Mouse (Mus musculus) urinary bladder, postnatal 10 days (tissue): ENCODE measurements around the gene Eogt.

ENCODE experiments used
- DNase-seq: peaks from one replicate; pipeline ENCODE4 v3.0.0; 2022; ENCODE audit warnings: low spot score

Gene Eogt

DNA sequence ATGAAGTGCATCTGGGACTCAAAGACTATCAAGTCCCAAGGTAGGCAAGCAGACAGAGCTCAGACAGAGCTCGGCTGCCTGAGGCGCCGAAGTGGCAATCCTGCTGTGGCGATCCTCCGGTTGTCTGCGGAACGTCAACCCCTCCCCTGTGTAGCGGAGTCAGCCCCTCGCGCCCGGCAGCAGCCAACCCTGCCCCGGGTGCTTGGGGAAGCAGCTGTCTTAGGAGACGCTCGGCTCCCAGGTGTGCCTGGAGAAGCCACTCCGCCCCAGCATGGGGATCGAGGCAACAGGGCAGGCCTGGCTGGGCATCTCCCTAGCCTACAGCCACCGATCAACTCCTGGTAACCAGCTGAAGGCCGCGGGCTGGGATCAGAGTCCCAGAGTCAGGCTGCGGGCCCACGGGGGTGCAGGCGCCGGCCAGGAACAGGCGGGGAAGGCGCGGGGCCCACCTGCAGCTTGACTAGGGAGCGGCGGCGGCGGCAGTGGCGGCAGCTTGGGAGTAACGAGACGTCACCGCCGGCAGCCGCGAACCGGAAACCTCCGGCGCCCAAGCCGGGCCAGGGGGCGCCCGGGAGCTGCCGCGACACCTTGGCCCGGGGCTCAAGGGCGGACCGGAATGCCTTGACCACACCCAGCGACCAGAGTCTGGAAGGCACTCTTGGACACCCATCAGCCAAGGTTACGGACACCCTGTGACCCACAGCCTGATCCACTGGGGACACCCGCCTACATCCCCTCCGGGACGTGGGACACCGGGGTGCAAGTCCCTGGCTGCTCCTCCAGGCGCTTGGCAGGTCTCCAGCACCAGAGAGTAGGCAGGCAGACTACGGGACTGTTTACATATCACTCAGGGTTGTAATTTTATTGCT is at the start of gene Eogt:
Gene Eogt, minus strand, starts transcription at position 800 of the 869 bp plus-strand sequence.
- peak; percentile 18 for DNase-seq

DNA sequence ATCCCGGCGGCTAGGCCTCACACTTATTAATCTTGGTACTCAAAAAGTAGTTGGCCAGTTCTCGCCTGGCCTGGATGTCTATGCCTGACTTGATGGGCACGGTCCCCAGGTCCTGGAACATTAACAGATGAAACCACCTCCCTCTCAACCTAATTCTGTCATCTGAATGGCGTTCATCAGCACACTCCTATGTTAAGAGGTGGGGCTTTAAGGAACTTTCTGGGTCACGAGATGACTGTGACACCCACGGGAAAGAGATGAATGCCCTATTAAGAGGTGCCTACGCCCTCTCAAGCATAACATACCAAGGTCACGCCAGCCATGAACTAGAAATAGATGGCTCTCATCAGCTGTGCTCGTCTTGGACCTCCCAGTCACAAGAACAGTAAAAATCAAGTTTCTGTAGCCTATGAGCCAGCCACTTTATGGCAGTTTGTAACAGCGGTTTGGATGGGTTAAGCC is 30.4 kb upstream of the Eogt start:
- no peak for DNase-seq

DNA sequence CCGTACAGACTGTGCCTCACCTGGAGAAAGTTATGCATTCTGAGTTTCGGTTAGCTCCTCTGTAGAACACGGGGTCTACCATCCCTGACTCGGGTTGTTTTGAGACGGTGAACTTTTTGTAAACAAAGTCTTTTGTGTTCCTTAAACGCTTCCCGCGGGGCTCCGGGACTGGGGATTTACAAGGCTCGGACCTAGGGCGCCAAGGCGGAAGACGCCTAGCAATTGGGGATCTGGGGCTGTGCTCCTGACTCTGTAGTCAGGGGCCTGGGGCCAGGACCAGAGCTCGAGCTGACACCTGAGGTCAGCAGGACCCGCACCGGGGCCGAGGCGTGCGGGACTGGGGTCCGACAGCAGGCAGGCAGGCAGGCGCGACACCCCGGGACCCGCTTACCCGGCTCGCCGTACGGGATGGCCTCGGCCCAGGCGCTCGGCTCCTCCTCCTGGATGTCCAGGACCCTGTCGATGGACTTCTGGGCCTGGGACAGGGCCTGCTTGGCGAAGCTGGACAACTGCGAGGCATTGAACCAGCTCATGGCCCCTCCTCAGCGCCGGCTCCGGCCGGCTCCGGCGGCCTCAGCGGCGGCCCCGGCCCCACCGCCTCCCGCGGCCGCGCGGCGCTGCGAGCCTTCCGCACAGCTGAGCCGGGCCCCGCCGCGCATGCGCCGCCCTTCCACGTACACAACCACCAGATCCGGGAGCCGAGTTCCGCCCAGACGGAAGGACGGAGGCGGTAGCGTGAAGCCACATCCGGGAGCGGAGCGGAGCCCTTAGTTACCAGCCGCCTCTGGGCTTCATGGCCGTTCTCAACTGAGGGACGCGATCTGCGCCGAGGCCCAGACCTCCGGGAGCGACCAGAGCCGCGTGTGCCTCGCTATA is 29.7 kb upstream of the Eogt start, which contains the start of gene Tmf1:
Gene Tmf1, minus strand, starts transcription at position 632 of the 876 bp plus-strand sequence.
- DNase-seq, result peak; percentile 83

DNA sequence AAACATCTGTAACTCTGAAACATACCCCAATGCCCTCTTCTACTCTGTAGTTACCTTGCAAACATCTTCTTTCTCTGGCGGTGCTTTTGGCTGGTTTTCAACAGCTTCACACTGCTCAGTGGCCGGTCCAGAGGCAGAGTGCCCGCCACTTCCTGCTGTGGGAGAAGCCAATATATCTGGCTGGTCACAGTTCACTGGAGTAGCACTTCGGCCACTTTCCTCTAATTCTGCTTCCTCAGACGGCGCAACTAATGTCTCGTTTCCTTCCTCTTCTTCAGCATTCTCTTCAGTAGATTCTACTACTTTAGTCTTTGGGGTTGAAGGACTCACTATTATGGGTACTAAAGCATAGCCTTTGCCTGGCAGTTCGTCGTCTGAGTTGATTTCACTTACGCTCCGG is 26.7 kb upstream of the Eogt start:
- no peak for DNase-seq

DNA sequence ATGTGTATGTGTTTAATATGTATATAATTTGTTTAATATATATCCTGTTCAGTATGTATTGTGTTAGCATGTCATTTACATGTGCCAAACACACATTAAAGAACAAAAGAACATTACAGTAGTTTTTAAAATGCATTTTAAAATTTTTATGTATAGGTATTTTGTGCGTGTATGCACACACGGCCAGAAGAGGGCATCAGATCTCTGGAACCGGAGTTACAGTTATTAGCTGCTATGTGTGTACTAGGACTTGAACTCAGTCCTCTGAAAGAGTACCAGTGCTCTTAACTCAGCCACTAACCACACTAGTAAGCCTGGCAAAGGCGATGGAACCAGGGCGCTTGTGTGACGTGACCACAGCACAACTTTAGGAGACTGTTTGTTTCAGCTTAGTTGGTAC is 1.2 kb upstream of the Eogt start:
- no peak for DNase-seq

DNA sequence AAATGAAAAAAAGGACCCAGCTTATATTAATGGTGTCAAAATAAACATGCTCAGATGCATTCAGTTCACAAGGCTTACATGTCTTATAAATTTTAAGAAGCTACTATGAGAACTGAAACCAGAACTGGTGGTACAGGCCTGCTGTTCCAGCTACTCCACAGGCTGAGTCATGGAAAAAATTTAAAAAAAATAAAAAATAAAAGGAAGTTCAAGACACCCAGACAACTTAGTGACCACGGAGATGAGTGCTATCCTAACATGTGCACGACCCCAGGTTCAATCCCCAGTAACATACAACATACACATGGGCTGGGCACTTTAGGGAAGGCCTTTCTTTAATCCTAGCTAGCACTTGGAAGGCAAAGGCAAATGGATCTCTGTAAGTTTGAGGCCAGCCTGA is 739 bp upstream of the Eogt start:
- no peak for DNase-seq

DNA sequence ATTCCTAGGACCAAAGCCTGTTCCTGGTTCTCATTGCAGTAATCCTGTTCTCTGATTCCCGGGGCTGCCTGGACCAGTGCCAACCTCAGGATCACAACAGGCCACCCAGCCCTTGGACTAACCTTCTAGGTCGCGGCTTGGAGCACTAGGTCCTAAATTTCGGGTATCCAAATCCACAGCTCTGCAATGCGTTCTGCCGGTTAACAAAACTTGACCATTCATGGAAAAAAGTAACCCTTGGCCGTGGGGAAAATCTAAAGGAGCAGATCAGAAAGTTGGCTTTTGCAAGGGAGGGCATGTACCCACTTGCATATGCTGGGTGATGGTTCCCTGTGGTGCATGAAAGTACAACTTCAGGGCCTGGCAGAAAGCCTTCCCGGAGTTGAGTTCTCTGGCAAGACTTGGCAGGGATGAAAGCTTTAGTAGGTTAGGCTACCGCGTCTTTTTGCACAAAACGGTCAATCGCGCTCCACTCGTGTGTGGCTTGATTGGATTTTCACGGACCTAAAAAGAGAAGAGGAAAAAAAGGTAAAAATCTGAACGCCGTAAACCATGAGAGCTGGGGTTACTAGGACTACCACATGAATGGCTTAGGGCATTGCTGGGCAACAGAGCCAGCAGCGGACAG is 1.1 kb downstream of the Eogt start:
- DNase-seq, result no peak

DNA sequence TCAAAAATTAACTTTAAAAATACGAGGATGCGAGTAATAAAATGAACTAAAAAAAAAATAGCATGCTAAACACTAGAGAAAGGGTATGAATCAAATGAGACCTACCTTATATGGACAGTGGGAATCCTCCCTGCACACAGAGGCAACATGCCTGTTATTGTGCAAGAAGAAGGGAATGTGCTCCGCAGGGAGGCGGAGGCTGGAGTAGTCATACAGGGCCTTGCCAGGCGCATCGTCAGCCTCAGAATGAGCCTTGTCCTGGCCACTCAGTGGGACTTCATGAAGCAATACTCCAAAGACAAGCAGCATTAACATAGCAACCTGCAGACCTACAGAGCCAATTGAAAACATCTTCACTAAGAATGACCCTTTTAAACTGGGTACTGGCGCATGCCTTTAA is 3.8 kb downstream of the Eogt start:
- DNase-seq, result no peak

DNA sequence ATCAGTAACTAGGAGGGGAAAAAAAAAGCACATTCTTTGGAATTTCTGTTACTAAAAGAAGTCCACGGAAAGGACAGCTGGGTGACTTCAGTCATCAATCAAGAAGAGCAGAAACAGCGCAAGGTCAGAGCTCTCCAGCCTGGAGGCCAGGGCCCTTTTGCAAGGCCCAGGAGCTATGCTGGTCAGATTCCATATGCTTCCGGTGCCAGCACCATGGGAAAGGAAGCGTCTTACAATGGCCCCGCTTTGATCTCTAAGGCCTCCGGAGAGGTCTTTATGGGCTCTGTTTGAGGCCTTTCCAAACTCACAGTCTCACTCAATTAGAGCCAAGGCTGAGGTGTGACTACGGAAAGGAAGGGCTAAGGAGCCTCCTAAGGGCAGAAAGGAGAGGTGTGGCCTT is 4.6 kb downstream of the Eogt start:
- DNase-seq, result no peak

DNA sequence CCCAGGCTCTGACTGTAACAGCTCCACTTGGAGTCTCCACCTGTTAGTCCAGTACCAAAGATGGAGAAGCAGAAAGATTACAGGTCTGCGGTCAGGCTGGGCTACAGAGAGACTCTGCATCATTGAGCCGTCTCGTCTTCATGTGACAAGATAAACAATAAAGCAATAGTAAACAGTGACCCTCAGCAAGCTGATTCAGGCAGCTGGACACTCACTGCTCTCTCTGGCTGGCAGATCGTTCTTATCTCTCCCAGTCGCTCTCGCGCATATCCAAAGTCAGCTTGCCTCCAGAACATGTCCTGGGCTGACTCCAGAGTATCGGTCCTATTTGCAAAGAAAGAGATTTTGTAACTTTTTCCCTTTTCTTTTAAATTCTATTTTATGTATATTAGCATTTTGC is 6.4 kb downstream of the Eogt start:
- DNase-seq, result no peak

DNA sequence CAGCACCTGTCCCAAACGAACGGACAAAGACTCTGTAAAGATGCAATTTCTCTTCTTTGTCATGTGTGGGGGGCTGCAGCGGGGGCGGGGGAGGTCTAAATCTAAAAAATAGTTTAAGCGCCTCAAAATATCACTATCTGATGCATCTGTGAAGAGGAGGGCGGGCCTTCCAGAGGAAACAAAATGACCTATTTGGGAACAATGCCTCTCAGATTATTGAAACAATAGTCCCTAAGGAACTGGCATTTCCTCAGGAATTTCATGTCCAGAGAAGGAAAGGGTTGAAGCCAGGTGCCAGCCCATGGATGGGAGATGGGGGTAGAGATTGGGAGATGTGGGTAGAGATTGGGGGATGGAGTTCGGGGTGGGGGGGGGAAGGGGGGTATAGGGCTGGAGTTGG is 7.2 kb downstream of the Eogt start:
- no peak for DNase-seq

DNA sequence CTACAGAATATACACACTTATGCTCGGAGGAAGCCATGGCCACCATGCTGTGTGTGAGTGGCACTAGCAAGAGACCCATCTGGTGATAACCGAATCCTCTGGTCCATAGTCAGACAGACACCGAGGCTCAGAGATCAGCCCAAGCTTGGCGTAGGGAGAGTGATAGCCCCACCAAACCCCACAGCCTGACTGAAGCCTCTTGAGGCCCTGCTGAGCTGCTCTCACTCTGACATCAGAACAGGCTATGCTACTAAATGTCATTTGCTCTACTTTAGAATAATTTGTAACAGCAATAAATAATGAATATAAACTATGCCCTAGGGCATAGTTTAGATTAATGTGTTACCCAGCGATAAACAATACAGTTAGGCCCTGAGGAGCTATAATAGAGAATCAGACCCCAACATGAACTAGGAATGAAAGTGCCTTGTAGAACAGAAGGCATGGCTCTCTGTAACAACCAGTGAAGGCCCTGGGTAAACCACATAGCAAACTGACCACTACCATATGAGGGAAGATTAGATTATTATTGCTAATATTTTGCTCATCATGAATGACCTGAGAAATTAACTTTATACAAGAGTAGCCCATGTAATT is 16.2 kb downstream of the Eogt start:
- no peak for DNase-seq

DNA sequence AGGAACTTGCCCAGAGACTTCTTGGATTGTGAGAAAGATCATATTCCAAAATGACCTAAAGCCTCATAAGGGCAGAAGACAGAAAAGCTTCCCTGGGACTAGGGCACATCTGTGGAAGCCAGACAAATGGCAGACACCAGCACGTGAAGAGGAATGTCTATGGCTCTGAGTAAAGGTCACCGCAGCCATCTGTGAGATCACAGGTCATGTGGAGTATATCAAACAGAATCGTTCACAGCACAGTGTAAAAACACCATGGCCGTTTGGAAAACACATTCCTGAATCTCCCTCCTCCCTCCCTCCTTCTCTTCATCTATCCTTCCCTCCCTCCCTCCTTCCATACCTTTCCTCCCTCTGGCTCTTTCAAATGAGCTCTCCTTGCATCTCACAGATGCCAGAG is 17.2 kb downstream of the Eogt start:
- no peak for DNase-seq

DNA sequence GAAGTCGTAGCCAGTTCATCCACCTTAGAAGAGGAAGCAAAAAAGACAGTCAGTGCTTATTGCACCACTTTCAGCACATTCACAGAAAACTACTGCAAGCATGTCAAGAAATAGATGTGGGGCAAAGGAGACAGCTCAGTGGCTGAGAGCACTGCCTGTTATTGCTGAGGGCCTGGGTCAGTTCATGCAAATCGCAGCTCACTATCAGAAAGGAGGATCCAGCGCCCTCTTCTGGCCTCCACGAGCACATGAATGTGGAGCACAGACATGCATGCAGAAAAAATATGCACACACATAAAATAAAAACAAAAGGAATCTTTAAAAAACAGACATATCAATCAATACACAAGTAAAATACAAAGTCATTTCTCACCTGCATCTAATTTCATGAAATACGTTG is 18.0 kb downstream of the Eogt start:
- no peak for DNase-seq

DNA sequence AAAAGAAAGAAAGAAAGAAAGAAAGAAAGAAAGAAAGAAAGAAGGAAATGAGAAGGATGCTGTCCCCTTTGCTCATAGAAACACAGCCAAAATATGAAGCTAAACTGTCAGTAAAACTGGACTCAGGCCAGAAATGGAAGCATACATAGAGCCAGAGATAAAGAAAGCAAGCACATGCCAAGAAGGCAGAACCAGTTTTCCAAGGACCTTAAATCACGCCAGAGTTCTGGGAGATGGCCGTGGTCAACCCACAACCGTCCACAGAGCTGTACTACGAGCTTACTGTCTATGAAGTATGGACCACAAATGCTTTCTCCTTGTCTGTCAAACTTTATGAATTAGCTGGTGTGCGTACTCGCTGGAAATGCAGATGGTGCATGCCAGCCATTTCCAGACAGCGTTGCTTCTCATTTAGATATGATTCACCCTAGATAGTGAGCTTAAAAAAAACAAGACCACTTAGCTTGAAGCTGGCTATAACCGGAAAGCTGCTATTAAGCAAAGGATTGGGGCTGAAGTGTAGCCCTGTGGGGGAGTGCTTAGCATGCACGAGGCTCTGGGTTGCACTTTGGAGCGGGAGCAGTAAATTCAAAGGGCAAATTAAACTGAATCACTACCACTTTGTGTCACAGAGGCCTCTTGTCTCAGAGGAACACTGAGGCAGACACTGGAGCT is 24.5 kb downstream of the Eogt start:
- DNase-seq, result no peak

DNA sequence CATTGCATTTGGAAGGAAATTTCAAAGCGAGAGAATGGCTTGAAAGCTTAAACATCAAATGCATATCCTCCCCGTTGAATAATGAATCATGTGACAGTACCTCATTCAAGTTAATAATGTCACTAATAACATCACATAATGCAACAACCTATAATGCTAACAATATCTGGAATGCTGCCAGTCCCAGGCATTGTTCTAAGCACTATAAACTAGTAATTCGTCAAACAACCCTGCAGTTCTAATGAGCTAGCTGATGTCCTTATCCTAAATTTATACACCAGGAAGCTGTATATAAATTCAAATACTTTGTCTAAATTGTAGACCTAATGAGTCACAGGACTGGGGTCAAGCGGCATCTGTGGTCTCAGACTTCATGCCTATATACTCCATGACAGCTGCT is 28.1 kb downstream of the Eogt start:
- DNase-seq, result no peak

DNA sequence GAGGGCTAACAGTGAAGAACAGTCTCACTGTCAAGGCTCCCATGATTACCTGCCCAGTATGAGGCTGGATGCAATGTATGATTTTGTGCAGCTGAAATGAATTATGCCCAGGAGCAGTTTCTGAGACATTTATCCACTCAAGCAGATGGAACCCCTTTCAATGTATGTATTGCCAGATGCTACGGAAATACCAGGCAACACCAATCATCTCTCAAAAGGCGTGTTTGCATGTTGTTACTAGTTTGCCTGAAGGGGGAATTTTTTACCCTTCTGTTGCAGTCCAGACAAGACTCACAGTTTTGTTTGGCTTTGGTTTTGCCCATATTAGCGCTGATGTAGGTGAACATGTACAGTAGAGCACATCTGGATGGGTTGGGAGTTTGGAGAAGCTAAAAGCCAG is 30.7 kb downstream of the Eogt start:
- no peak for DNase-seq

DNA sequence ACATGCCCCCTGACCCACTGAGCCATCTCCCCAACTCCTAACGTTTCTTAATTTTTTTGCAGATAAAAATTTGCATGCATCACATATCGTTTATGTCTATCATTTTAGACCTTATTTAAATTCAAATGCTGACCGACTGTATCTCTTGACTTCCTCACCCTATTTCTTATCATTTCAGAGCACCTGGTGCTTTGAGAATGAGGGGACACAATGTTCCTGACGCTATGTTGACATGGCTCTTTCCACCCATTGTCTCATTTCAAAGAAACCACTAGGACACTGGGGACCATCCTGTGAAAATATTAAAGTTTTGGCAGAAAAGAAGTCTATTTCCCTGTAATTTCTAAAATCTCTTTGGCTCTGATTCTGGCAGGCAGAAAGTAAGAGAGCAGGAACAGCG is 32.1 kb downstream of the Eogt start:
- DNase-seq, result no peak

DNA sequence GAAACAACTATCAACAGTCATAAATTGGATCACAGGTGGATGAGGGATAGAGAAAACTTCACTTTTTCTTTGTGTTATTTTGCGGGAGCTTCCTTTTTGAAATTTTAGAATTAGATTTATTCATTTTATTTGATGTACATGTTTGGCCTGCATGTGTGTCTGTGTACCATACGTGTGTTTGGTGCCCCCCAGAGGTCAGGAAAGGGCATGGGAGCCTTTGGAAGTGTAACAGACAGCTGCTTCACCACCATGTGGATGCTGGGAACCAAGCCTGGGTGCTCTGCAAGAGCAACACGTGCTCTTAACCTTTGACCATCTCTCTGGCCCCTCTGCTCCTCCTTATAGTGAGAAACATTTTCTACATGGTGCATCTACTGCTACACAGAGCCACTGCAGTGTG is 34.2 kb downstream of the Eogt start:
- DNase-seq, result no peak

DNA sequence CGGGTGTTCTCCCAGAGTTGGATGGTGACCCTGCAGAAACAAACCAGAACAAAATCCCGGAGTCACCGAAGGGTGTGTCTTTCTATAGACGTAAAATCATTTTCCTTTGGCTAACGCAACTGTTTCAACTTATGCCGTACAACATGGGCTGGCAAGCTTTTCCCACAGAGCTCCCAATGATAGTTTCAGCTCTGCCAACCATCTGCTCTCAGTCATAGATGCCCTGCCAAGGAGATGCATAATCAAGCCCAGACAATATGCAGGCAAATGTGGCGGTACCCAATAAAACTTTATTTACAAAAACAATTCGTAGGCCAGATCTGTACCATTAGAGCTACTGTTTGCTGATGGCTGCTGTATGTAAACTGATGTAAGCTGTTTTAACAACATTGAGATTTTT is 36.8 kb downstream of the Eogt start:
- DNase-seq, result no peak

DNA sequence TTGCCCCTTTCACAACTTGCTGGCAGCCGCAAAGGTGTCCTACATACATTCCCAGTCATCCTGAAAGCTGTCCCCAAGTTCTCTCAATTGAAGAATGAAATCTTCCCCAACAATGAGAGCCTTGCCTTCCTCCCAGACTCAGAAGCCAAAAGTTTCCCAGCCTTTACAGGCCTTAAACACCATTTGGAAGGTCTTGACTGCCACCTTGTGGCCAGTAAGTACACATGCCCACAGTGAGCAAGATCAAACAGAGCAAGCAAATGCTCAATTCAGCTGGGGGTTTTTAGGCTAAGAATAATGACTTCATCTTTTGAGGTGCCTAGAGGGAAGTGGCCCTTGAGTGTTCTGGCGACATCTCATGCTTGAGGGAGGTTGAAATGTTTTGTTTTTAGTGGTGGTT is 42.2 kb downstream of the Eogt start:
- DNase-seq, result no peak

DNA sequence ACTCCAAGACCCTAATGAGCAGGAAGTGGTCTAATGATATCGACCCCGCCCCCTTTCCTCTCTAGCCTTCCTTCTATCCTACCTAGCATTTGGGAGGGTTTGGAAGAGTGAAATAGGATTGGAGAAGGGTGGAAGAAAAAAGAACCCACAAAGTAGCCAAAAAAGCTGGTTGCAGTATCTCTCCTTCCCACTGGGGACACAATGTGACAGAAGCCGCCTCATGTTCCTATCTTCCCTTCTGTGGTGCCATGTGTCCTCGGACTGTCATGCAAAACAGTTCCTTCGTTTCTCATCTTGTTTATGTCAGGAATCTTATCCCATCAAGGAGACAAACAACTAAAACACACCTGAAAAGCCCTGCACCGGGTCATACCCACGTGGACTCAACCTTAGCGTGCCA is 42.9 kb downstream of the Eogt start:
- no peak for DNase-seq
